Mouse (Mus musculus) forebrain, embryonic 14.5 days (tissue): ENCODE measurements around the gene Gpr137b. TPM values are rescaled to one million over a fixed set of nuclear protein-coding genes. Genes with fewer than 3 reads are reported as not detected.
"Not testable (repeated sequence)": the region's sequence is repeated elsewhere in the genome, so short reads cannot be mapped to it uniquely, and the experiment has no call there.

ENCODE experiments used
- ATAC-seq: fragments of 200-750 bp; cut with Nextera tagmentation; 2 replicates; pipeline ENCODE4 v1.8.0; 2017; ENCODE audit warnings: mild to moderate bottlenecking, moderate library complexity
- DNase-seq: peaks from one replicate; pipeline ENCODE4 v3.0.0-alpha.2; 2015; ENCODE audit warnings: low spot score
- H3K27ac ChIP-seq: fragments of 300-500 bp; sonication (generic); 2 replicates; pipeline ENCODE4 v1.5.1; 2014; ENCODE audit warnings: low read depth, mild to moderate bottlenecking, control low read depth, low read length, moderate library complexity
- H3K27me3 ChIP-seq: fragments of 300-500 bp; sonication (generic); replicated peaks from 2 replicates; pipeline ENCODE4 v1.6.1; 2014; ENCODE audit warnings: low read length, control low read depth, mixed read lengths; ENCODE audit not compliant: control insufficient read depth, insufficient read depth
- H3K36me3 ChIP-seq: fragments of 300-500 bp; sonication (generic); 2 replicates; pipeline ENCODE4 v1.6.1; 2014; ENCODE audit warnings: low read length, control low read depth; ENCODE audit not compliant: control insufficient read depth, insufficient read depth
- H3K4me1 ChIP-seq: fragments of 300-500 bp; sonication (generic); 2 replicates; pipeline ENCODE4 v1.6.1; 2014; ENCODE audit warnings: antibody characterized with exemption, low read length, control low read depth; ENCODE audit not compliant: control insufficient read depth, insufficient read depth
- H3K4me2 ChIP-seq: fragments of 300-500 bp; sonication (generic); 2 replicates; pipeline ENCODE4 v1.6.1; 2014; ENCODE audit warnings: mild to moderate bottlenecking, control low read depth, low read length
- H3K4me3 ChIP-seq: fragments of 300-500 bp; sonication (generic); 2 replicates; pipeline ENCODE4 v1.5.1; 2014; ENCODE audit warnings: low read depth, low read length, control low read depth
- H3K9ac ChIP-seq: fragments of 300-500 bp; sonication (generic); 2 replicates; pipeline ENCODE4 v1.6.1; 2014; ENCODE audit warnings: mild to moderate bottlenecking, low read length, control low read depth, moderate library complexity
- H3K9me3 ChIP-seq: fragments of 300-500 bp; sonication (generic); replicated peaks from 2 replicates; pipeline ENCODE4 v1.6.1; 2016; ENCODE audit warnings: low read length, control low read depth, mixed read lengths; ENCODE audit not compliant: control insufficient read depth
- WGBS: fragments of 180-500 bp; shearing (Covaris S2); extraction: QIAGEN DNeasy Blood & Tissue Kit; methylation state at CpG from one replicate; pipeline ENCODE4 v1.1.7; 2014; 5-methylcytosine and 5-hydroxymethylcytosine counted together
- polyA plus RNA-seq: library from polyadenylated mRNA; unstranded; fragments of >200 nt; fragmentation: Nextera tagmentation; extraction: Ambion mirVana; gene quantifications from 2 replicates; pipeline ENCODE4 v1.2.1, GENCODE M21; 2014

Gene Gpr137b
- polyA plus RNA-seq, 1 experiment from 2014 or later: 21.4 TPM

DNA sequence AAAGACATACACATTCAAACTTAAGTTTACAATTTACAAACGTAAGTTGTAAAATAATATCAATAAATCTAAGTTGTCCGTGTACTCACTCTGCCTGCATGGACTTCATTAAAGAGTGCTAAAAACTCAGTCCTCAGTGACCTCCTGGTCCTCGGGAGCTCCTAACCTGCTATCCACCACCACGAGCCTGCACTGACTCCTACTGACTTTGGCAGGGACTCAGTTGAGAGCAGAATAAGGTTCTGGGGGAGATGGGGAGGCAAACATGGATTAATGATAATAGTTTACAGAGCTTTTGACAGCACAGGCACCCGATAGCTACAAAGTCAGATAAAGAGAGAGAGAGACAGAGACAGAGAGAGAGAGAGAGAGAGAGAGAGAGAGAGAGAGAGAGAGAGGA, 16.6 kb downstream of the Gpr137b start:
- H3K4me1 ChIP-seq: no peaks in the 10 kb centered on the region
- H3K4me3 ChIP-seq: no peak overlapping the region
- no peak overlapping the region for H3K4me2 ChIP-seq
- H3K36me3 ChIP-seq: no peaks in the 10 kb centered on the region
- no peak overlapping the region for H3K27ac ChIP-seq
- no peak for ATAC-seq
- no peak overlapping the region for H3K9ac ChIP-seq
- no peaks in the 10 kb centered on the region for H3K27me3 ChIP-seq
- DNase-seq: no peak
- 88% methylated on average over 5 of the region's 5 CpGs for WGBS
- H3K9me3 ChIP-seq: no peaks in the 10 kb centered on the region

DNA sequence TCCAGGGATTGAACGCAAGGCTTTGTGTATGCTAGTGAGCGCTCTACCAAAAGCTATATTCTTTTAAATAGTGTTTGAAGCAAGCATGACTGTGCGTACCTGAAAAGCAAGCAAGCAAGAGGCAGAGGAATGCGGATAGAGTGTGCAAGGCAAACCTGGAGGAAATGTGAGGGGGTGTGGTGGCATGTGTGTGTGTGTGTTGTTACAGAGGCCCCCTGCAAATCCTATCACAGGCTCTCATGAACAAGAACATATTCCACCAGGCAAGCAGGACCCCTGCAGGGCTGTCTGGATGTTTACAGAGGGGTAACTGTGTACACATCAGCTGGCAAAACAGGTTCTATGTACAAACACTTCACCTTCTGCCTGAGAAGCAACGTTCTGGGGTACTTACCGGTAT, 19.8 kb downstream of the Gpr137b start:
- not testable (repeated sequence) for H3K36me3 ChIP-seq, ATAC-seq, H3K27ac ChIP-seq, H3K9me3 ChIP-seq, H3K9ac ChIP-seq, H3K4me1 ChIP-seq, H3K4me2 ChIP-seq, DNase-seq, H3K27me3 ChIP-seq, H3K4me3 ChIP-seq
- 94% methylated on average over 5 of the region's 6 CpGs for WGBS

- whole genome bisulfite sequencing: 92% methylated on average over 7 of the region's 7 CpGs
- H3K9me3 ChIP-seq, H3K9ac ChIP-seq, H3K27me3 ChIP-seq, H3K4me2 ChIP-seq, H3K36me3 ChIP-seq, H3K4me3 ChIP-seq, DNase-seq, H3K27ac ChIP-seq, ATAC-seq, H3K4me1 ChIP-seq: not testable (repeated sequence)
Measured at GRCm38 (mm10) chr13:13371436-13371835, 22.4 kb downstream of the Gpr137b start.

GRCm38 (mm10) chr13:13366371-13366770, 27.4 kb downstream of the Gpr137b start:
- WGBS: 95% methylated on average over 2 of the region's 2 CpGs
- not testable (repeated sequence) for H3K9ac ChIP-seq, H3K4me2 ChIP-seq, H3K27ac ChIP-seq, H3K27me3 ChIP-seq, H3K4me3 ChIP-seq, ATAC-seq, H3K4me1 ChIP-seq, DNase-seq, H3K9me3 ChIP-seq
- peaks cover 37% of the 10 kb centered on the region for H3K36me3 ChIP-seq

- not testable (repeated sequence) for H3K4me2 ChIP-seq, H3K27ac ChIP-seq, ATAC-seq, H3K9me3 ChIP-seq, H3K4me3 ChIP-seq, H3K27me3 ChIP-seq, H3K4me1 ChIP-seq, DNase-seq, H3K9ac ChIP-seq
- H3K36me3 ChIP-seq: peaks cover 41% of the 10 kb centered on the region
- 99% methylated on average over 7 of the region's 7 CpGs for WGBS
Measured at GRCm38 (mm10) chr13:13363536-13363935, 30.3 kb downstream of the Gpr137b start.

DNA sequence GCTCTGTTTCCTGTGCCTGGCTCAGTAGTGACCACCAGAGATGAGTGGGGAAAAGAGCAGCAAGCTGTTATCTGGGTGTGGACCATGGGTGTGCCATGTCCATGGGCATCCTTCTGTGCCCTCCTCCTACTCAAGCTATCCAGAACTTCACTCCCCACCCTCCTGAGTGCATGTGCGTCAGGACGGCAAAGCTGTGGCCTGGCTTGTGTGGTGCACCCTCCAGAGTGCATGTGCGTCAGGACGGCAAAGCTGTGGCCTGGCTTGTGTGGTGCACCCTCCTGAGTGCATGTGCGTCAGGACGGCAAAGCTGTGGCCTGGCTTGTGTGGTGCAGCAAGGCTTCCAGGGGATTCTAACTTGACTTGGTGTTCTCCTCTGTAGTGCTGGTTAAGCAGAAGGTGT, 31.6 kb downstream of the Gpr137b start:
- H3K4me3 ChIP-seq, DNase-seq, H3K4me2 ChIP-seq, H3K9ac ChIP-seq, H3K27ac ChIP-seq, H3K9me3 ChIP-seq, H3K27me3 ChIP-seq, H3K4me1 ChIP-seq, ATAC-seq: not testable (repeated sequence)
- WGBS: 92% methylated on average over 6 of the region's 6 CpGs
- H3K36me3 ChIP-seq: peaks cover 41% of the 10 kb centered on the region

DNA sequence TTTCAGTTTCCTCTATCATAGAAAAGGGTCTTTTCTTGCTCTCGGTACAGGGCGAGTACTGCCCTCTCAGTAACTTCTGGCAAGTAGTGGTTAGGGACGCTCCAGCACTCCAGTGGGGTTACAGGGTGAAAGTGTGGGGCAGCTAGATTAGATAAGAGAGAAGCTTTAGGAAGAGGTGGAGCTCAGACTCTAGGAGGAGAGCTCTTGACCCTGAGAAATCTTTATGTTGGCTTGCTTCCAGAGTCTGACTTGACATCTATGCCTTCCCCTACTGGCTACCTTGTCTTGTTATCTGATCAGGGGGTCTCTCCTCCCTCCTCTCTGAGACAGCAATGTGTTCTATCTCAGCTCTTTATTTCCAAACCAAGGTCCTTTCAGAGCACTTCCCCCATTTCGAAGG, 33.8 kb downstream of the Gpr137b start:
- H3K9me3 ChIP-seq, H3K27ac ChIP-seq, H3K4me2 ChIP-seq, H3K9ac ChIP-seq, ATAC-seq, H3K4me3 ChIP-seq, H3K27me3 ChIP-seq, DNase-seq, H3K4me1 ChIP-seq: not testable (repeated sequence)
- WGBS: 92% methylated on average over 4 of the region's 4 CpGs
- peaks cover 34% of the 10 kb centered on the region for H3K36me3 ChIP-seq

GRCm38 (mm10) chr13:13358602-13359001, 35.2 kb downstream of the Gpr137b start:
- WGBS: 92% methylated on average over 7 of the region's 7 CpGs
- not testable (repeated sequence) for ATAC-seq, H3K9ac ChIP-seq

GRCm38 (mm10) chr13:13358097-13358496, 35.7 kb downstream of the Gpr137b start:
- H3K9me3 ChIP-seq, ATAC-seq, H3K4me1 ChIP-seq, H3K4me2 ChIP-seq, H3K9ac ChIP-seq, H3K4me3 ChIP-seq, H3K27ac ChIP-seq, DNase-seq, H3K27me3 ChIP-seq: not testable (repeated sequence)
- peaks cover 15% of the 10 kb centered on the region; the same call in 1 of the 2 replicates for H3K36me3 ChIP-seq
- 90% methylated on average over 8 of the region's 8 CpGs for WGBS

More at GRCm38 (mm10) chr13:13358602-13359001, 35.2 kb downstream of the Gpr137b start:
- not testable (repeated sequence) for DNase-seq, H3K27me3 ChIP-seq, H3K4me3 ChIP-seq, H3K9me3 ChIP-seq, H3K27ac ChIP-seq, H3K4me2 ChIP-seq, H3K4me1 ChIP-seq
- H3K36me3 ChIP-seq: peaks cover 19% of the 10 kb centered on the region; the same call in 1 of the 2 replicates
